Mouse (Mus musculus) stomach, embryonic 15.5 days (tissue): ENCODE data around the gene Ifitm5. TPM values are rescaled to one million over a fixed set of nuclear protein-coding genes. Genes with fewer than 3 reads are reported as not detected.
"Not testable (repeated sequence)": the region's sequence is repeated elsewhere in the genome, so short reads cannot be mapped to it uniquely, and the experiment has no call there.

Experiments used
- ATAC-seq: fragments of 200-750 bp; cut with Nextera tagmentation; 2 replicates; pipeline ENCODE4 v1.8.0; 2017; ENCODE audit warnings: low read depth, moderate number of reproducible peaks, moderate TSS enrichment; ENCODE audit not compliant: insufficient read depth, low FRiP score
- H3K27ac ChIP-seq: fragments of 300-500 bp; sonication (generic); 2 replicates; pipeline ENCODE4 v1.5.1; 2015; ENCODE audit warnings: mild to moderate bottlenecking, inconsistent platforms
- H3K27me3 ChIP-seq: fragments of 300-500 bp; sonication (generic); replicated peaks from 2 replicates; pipeline ENCODE4 v1.6.1; 2015; ENCODE audit warnings: inconsistent platforms
- H3K36me3 ChIP-seq: fragments of 300-500 bp; sonication (generic); 2 replicates; pipeline ENCODE4 v1.6.1; 2015; ENCODE audit warnings: inconsistent platforms
- H3K4me1 ChIP-seq: fragments of 300-500 bp; sonication (generic); 2 replicates; pipeline ENCODE4 v1.6.1; 2015; ENCODE audit warnings: inconsistent platforms
- H3K4me2 ChIP-seq: fragments of 300-500 bp; sonication (generic); 2 replicates; pipeline ENCODE4 v1.6.1; 2015; ENCODE audit warnings: mild to moderate bottlenecking, inconsistent platforms
- H3K4me3 ChIP-seq: fragments of 300-500 bp; sonication (generic); replicated peaks from 2 replicates; pipeline ENCODE4 v1.5.1; 2015; ENCODE audit warnings: inconsistent platforms
- H3K9ac ChIP-seq: fragments of 300-500 bp; sonication (generic); 2 replicates; pipeline ENCODE4 v1.6.1; 2015; ENCODE audit warnings: inconsistent platforms
- H3K9me3 ChIP-seq: fragments of 300-500 bp; sonication (generic); 2 replicates; pipeline ENCODE4 v1.6.1; 2016; ENCODE audit warnings: inconsistent platforms
- WGBS: fragments of 180-500 bp; shearing (Covaris S2); methylation state at CpG from one replicate; pipeline ENCODE4 v1.1.7; 2015; 5-methylcytosine and 5-hydroxymethylcytosine counted together
- polyA plus RNA-seq: library from polyadenylated mRNA; unstranded; fragments of >200 nt; fragmentation: Nextera tagmentation; extraction: Ambion mirVana; gene quantifications from 2 replicates; pipeline ENCODE4 v1.2.1, GENCODE M21; 2015

Gene Ifitm5
- 3.2 and 3.6 TPM in 2 replicates for polyA plus RNA-seq

DNA sequence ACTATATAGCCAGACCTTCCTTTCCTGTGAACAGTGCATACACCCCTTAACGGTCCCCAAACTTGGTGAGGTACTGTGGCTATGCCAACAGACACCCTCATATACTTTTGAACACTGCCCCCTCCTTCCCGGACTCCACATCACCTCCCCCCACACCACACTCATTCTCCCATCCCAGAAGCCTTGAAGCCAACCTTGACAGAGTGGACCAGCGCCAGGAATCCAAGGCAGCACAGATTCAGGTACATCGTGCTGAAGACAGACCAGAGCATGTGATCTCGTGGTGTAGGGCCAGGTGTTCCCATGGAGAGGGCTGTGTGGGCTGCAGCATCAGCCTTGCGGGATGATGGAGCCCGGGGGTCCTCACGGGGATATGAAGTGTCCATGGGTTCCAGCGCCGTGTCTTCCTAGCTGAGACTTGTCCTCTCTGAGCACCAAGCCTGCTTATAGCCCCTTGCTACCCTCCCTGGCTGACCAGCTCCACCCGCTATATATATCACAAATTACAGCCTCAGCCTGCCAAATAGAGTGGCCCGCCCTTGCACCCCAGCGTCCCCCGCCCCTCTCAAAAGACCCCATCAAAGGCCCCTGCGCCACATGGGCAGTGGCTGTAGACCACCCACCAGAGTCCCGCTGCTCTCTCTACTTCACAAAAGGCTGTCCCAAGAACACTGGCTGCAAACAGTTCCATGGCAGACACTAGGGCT, at the start of gene Ifitm5:
TSS of gene Ifitm5 (minus strand) at position 468 of the 707 bp plus-strand sequence.
- Histone ChIP-seq H3K4me2 (peak within 1 kb of the TSS; percentile 13; the same call in 1 of the 2 replicates), H3K4me1 (peaks cover 39% of the 10 kb centered on the region), H3K27me3 (no peaks in the 10 kb centered on the region), H3K9ac (no peak within 1 kb of the TSS), H3K36me3 (peaks cover 25% of the 10 kb centered on the region), H3K27ac (peak within 1 kb of the TSS; percentile 61), H3K9me3 (no peaks in the 10 kb centered on the region), H3K4me3 (0 out of 2 replicates have a peak within 1 kb of the TSS, but pooled peaks have one; percentile 3)
- WGBS: 80% methylated on average over 16 of the region's 16 CpGs
- ATAC-seq: no peak

DNA sequence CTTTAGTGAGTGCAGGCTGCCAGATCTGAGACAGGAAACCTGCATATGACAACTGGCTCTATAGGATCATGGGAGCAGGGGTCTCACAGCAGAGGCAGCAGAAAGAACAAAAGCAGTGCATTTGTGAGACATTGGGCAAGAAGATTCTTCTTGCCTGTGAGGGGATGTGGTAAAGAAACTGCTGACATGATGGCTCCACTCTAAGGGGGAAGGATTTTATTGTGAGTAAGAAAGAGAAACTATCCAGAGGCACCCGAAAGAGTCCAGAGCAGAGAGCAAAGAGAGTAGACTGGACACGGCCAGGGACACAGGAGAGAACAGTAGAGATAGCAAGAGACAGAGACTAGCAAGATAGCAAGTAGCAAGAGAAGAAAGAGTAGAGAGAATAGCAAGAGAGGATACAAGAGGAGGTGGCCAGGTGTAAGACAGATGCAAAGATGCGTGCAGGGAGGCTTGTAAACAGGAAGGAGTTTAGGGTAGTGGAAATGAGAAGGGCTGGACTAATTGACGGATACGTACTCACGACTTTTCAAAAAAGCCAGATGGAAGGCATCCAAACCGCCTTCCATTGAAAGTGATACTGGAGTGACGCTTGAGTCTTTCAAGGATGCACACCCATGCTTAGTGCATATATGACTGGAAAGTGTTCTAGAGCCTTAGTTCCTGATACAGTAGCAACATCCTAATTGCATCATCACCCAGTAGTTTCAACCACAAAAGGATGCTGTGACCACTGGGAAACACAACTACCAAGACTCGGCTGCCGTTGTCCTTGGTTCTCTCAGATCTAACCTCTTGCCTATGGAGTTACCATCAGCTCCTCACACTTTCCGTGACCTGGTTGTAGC, 49.0 kb upstream of the Ifitm5 start:
- ATAC-seq: no peak
- Histone ChIP-seq H3K9ac (no peak overlapping the region), H3K36me3 (no peaks in the 10 kb centered on the region), H3K27ac (no peak overlapping the region), H3K4me2 (no peak overlapping the region), H3K27me3 (no peaks in the 10 kb centered on the region), H3K9me3 (no peaks in the 10 kb centered on the region), H3K4me3 (no peak overlapping the region), H3K4me1 (no peaks in the 10 kb centered on the region)
- 77% methylated on average over 11 of the region's 11 CpGs for WGBS

- Histone ChIP-seq H3K27me3 (no peaks in the 10 kb centered on the region), H3K9me3 (no peaks in the 10 kb centered on the region), H3K4me3 (no peak overlapping the region), H3K27ac (no peak overlapping the region), H3K4me1 (no peaks in the 10 kb centered on the region), H3K4me2 (no peak overlapping the region), H3K36me3 (no peaks in the 10 kb centered on the region), H3K9ac (no peak overlapping the region)
- WGBS: 26% methylated on average over 1 of the region's 1 CpGs
- no peak for ATAC-seq
Measured at GRCm38 (mm10) chr7:140997817-140998216, 47.7 kb upstream of the Ifitm5 start.

DNA sequence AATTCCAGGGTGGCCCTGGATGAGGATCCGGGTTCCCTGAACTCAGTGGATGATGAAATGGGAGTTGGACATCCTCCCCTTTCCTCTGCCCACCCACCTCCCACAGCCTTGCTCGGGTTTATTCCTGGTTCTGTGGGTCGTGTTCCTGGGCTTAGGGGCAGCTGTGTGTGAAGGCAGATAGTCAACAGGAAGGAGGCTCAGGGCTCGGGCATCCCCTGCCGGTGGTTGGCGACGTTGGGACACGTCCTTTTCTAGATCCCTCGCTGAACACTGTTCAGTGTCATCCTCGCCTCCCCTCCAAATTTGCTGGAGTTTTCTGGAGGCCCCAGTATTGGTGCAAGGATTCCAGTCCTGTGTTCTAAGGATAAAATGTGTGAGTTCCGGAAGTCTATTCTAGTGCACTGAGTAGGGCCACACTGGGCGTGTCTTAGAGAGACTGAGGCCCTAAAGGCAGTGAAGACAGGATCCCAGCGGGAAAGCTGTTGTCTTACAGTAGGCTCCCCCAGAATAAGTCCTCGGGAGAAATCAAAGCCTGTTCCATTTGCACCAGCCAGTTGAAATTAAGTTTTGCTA, 41.1 kb upstream of the Ifitm5 start:
- Histone ChIP-seq H3K36me3 (no peaks in the 10 kb centered on the region), H3K4me2 (no peak overlapping the region), H3K9me3 (no peaks in the 10 kb centered on the region), H3K27me3 (no peaks in the 10 kb centered on the region), H3K4me3 (no peak overlapping the region), H3K27ac (no peak overlapping the region), H3K4me1 (peaks cover 5% of the 10 kb centered on the region), H3K9ac (no peak overlapping the region)
- WGBS: 83% methylated on average over 14 of the region's 14 CpGs
- ATAC-seq: no peak

DNA sequence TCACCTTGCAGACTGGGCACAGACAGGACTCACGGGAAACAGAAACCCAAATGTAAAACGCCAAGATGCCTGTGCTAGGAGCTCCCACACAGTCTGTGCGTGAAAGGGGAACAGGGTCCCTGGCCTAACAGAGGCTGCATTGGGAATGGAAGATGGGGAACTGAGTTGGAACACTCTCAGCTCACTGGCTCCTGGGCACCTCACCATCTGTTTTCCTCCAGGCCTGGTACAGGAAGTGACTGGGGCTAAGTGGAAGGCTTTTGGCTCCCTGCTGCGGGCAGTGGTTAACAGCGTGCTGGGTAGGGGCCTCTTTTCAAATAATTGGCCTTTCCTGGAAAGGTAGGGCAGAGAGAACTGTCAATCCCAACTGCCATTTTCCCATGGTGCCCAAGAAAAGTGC, 40.5 kb upstream of the Ifitm5 start:
- Histone ChIP-seq H3K27me3 (no peaks in the 10 kb centered on the region), H3K4me3 (no peak overlapping the region), H3K4me1 (peaks cover 5% of the 10 kb centered on the region), H3K36me3 (no peaks in the 10 kb centered on the region), H3K9ac (no peak overlapping the region), H3K27ac (no peak overlapping the region), H3K4me2 (no peak overlapping the region), H3K9me3 (no peaks in the 10 kb centered on the region)
- 64% methylated on average over 5 of the region's 5 CpGs for WGBS
- ATAC-seq: no peak

- peaks cover 5% of the 10 kb centered on the region for H3K4me1 ChIP-seq
- no peak overlapping the region for H3K4me3 ChIP-seq
- H3K27me3 ChIP-seq: no peaks in the 10 kb centered on the region
- WGBS: 48% methylated on average over 6 of the region's 6 CpGs
- no peak for ATAC-seq
- no peak overlapping the region for H3K9ac ChIP-seq
- H3K4me2 ChIP-seq: no peak overlapping the region
- H3K27ac ChIP-seq: no peak overlapping the region
- no peaks in the 10 kb centered on the region for H3K36me3 ChIP-seq
- H3K9me3 ChIP-seq: no peaks in the 10 kb centered on the region
Measured at GRCm38 (mm10) chr7:140990185-140990584, 40.1 kb upstream of the Ifitm5 start.

GRCm38 (mm10) chr7:140989022-140989421, 38.9 kb upstream of the Ifitm5 start:
- WGBS: 72% methylated on average over 4 of the region's 4 CpGs
- Histone ChIP-seq H3K9ac (no peak overlapping the region), H3K36me3 (no peaks in the 10 kb centered on the region), H3K27ac (no peak overlapping the region), H3K4me2 (no peak overlapping the region), H3K4me3 (no peak overlapping the region), H3K4me1 (peaks cover 5% of the 10 kb centered on the region), H3K27me3 (no peaks in the 10 kb centered on the region), H3K9me3 (no peaks in the 10 kb centered on the region)
- ATAC-seq: no peak

DNA sequence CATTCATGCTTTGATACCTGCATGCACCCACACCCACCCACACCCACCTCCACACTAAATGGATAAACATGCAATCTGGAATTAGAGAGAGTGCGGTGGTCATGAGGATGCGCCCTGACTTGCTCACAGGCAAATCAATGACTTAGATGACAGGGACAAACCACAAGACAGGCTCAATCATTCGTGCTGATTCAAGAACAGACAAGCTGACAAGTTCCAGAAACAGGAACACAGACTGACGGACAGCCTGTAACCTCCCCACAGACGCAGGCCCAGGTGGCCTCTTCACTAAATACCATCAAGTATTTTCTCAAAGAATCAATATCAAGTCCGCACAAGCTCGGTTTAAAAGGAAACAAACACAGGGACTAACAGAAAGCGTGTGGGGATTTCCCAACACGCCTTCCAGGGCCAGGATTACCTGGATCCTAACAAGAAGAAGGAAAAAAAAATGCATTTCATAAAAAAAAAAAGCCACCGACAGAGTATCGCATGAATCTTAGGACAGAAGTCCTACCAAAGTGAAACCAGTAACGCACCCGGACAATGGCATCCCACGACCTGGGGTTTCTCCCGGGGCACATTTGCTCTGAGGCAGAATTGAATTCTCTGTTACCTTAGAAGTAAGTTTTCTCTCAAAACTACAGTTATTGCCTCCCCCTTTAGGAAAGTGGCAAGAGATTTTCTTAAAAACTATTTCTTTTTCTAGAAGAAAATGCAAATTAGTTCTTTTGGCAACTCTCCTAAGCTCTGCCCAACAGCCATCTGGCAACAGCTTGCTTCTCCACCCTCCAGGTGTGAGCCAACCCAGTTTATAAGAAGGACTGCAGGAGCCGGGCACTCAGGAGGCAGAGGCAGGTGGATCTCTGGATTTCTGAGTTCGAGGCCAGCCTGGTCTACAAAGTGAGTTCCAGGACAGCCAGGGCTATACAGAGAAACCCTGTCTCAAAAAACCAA, 37.4 kb upstream of the Ifitm5 start:
- 69% methylated on average over 17 of the region's 17 CpGs for WGBS
- no peak overlapping the region for H3K4me3 ChIP-seq
- H3K4me2 ChIP-seq: no peak overlapping the region
- H3K9me3 ChIP-seq: no peaks in the 10 kb centered on the region
- peaks cover 5% of the 10 kb centered on the region for H3K4me1 ChIP-seq
- no peaks in the 10 kb centered on the region for H3K36me3 ChIP-seq
- no peaks in the 10 kb centered on the region for H3K27me3 ChIP-seq
- ATAC-seq: no peak
- H3K9ac ChIP-seq: no peak overlapping the region
- H3K27ac ChIP-seq: no peak overlapping the region

- H3K36me3 ChIP-seq: no peaks in the 10 kb centered on the region
- no peak for ATAC-seq
- H3K27ac ChIP-seq: no peak overlapping the region
- no peaks in the 10 kb centered on the region for H3K9me3 ChIP-seq
- no peak overlapping the region for H3K4me2 ChIP-seq
- no peaks in the 10 kb centered on the region for H3K27me3 ChIP-seq
- 85% methylated on average over 7 of the region's 7 CpGs for WGBS
- no peak overlapping the region for H3K4me3 ChIP-seq
- no peaks in the 10 kb centered on the region for H3K4me1 ChIP-seq
- H3K9ac ChIP-seq: no peak overlapping the region
Measured at GRCm38 (mm10) chr7:140982971-140983370, 32.9 kb upstream of the Ifitm5 start.

DNA sequence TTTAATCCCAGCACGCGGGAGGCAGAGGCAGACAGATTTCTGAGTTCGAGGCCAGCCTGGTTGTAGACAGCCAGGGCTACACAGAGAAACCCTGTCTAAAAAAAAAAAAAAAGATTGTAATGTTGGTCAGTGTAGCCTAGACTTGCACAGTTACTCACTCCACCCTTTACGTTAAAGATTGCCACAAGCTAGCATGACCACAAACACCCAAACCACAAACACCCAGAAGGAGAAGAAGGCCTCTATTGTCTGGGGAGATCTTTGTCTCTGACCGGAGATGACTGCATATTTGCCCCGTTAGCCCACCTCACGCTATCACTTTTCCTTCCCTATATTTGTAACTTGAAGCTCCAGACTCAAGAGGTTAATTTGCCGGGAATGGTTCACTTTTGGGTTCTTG, 31.6 kb upstream of the Ifitm5 start:
- Histone ChIP-seq H3K27ac (no peak overlapping the region), H3K36me3 (no peaks in the 10 kb centered on the region), H3K27me3 (no peaks in the 10 kb centered on the region), H3K9ac (no peak overlapping the region), H3K4me2 (no peak overlapping the region), H3K4me3 (no peak overlapping the region), H3K4me1 (no peaks in the 10 kb centered on the region), H3K9me3 (no peaks in the 10 kb centered on the region)
- ATAC-seq: no peak
- 85% methylated on average over 8 of the region's 8 CpGs for WGBS

GRCm38 (mm10) chr7:140976720-140977119, 26.6 kb upstream of the Ifitm5 start:
- peaks cover 16% of the 10 kb centered on the region for H3K4me1 ChIP-seq
- H3K27ac ChIP-seq, H3K27me3 ChIP-seq, H3K4me2 ChIP-seq, H3K36me3 ChIP-seq, H3K9ac ChIP-seq, H3K9me3 ChIP-seq, H3K4me3 ChIP-seq, ATAC-seq: not testable (repeated sequence)
- 79% methylated on average over 9 of the region's 9 CpGs for WGBS
